Mouse (Mus musculus) ES-E14 (cell line): ENCODE data around the gene 4930590J08Rik.

Experiments
- CHD2 ChIP-seq: IDR thresholded peaks from 2 replicates; pipeline ENCODE4 v1.6.1; 2014; ENCODE audit warnings: mild to moderate bottlenecking, low read depth, low read length, inconsistent platforms
- HCFC1 ChIP-seq: IDR thresholded peaks from 2 replicates; pipeline ENCODE4 v1.6.1; 2012; ENCODE audit warnings: low read length, inconsistent platforms, borderline replicate concordance; ENCODE audit not compliant: insufficient read depth
- ZC3H11A ChIP-seq: IDR thresholded peaks from 2 replicates; pipeline ENCODE4 v1.6.1; 2012; ENCODE audit warnings: low read depth, mild to moderate bottlenecking, inconsistent platforms, low read length, borderline replicate concordance

DNA sequence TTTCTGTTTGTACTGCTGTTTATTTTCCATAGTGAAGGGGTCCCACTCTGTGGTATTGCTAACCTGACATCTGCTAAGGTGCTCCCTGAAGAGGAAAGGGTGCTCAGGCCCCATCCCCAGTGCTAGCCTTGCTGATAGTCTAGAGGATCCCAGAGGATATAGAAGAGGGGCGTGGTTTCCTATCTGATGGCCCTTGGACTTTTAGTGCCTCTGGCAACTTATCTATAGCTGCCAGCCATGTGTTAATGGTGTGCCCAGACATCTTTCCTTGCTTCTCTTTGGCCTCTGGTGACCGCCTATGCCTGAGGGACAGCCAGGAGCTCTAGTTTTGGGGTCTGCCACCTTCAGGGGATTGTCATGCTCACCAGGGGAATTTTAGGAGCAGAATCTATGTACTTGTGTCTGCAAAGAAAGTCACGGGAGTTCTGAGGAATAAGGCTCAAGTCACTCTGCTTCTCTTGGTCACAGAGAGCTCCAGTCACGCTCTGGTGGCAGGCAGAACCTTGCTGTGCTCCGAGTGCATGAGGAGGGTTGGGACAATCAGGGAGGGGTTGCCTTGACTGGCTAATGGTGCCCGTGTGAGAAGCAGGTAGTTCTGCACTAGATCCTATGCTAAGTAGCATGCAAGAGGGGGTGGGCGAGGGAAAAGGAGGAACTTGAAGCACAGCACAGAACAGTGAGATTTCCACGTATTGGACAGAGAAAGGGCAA, 91.3 kb downstream of the 4930590J08Rik start:
- TF ChIP-seq HCFC1 (no peak), CHD2 (no peak), ZC3H11A (no peak)
